ENCODE assay signal across 36 mouse cellular contexts in genomic region chr14:55913406-55913805, GRCm38 (mm10). TPM values are rescaled to one million over a fixed set of nuclear protein-coding genes. Genes with fewer than 3 reads are reported as not detected.
DNase-seq lines count a peak whose midpoint lies in the region; ATAC-seq and TF ChIP-seq lines count a peak whose summit lies in the region.
"Had no signal": no experiment of that assay in that cellular context is flagged by ENCODE, and none has a peak within 500 bp of the region (broad histone marks: within the 10 kb centered on the region; RNA-seq: fewer than 3 reads in every experiment).

No protein-coding gene starts in this region.

- TF ChIP-seq RAD21 in CH12.LX (IDR thresholded peaks at IDR 0.05; ENCODE audit: low read depth, low read length) = no peak

- 0 out of 2 replicates have a peak, but pooled peaks cover 2% of the 10 kb centered on the region for H3K79me2 ChIP-seq in CH12.LX (replicated peaks; ENCODE audit: control insufficient read depth, extremely low read depth, insufficient read depth, poor library complexity, severe bottlenecking)

- no peaks in the 10 kb centered on the region for H3K27me3 ChIP-seq in CH12.LX (replicated peaks)
- H3K27me3 ChIP-seq: heart, embryonic 15.5 days; hindbrain, embryonic 15.5 days; limb, embryonic 12.5 days; liver, embryonic 12.5 days; midbrain, embryonic 12.5 days had no signal

- in situ Hi-C loops in CH12.LX (cut with MboI; ENCODE audit: low pct_ligation_motif_present, low pct_unique_long_range_greater_than_20kb, low sequenced_read_pairs) = no loop called here

- TF ChIP-seq EP300 in CH12.LX (IDR thresholded peaks at IDR 0.05; ENCODE audit: low read length) = no peak

- peak; percentile 89 for ATAC-seq in activated CD4-positive, CD25-positive, alpha-beta regulatory T cell, adult 4 months
- ATAC-seq in megakaryocyte progenitor cell, adult 5-6 weeks (replicated peaks; ENCODE audit: poor library complexity) = 0 out of 2 replicates have a peak, but pooled peaks have one; percentile 14
- ATAC-seq: forebrain, postnatal 0 days; intestine, embryonic 16.5 days; liver, embryonic 12.5 days had no signal

- H3K9ac ChIP-seq in CH12.LX (ENCODE audit: insufficient read depth, low read depth) = no peak overlapping the region
- H3K9ac ChIP-seq: forebrain, postnatal 0 days; heart, embryonic 15.5 days; hindbrain, embryonic 15.5 days; limb, embryonic 12.5 days; liver, embryonic 12.5 days; midbrain, embryonic 12.5 days had no signal

- TF ChIP-seq CTCF in CH12.LX (conservative IDR thresholded peaks at IDR 0.05 in 1 of 2, IDR thresholded peaks at IDR 0.05 in 1 of 2; ENCODE audit: low read depth in 2 of 2, low read length in 2 of 2) = no peak

- peak; percentile 11 for DNase-seq in adrenal gland, postnatal 14 days
- no peak for DNase-seq in adrenal gland, adult 8-10 months
- DNase-seq in CH12.LX (ENCODE audit: extremely low read depth) = peak; percentile 14
- DNase-seq in heart, adult 9 months (ENCODE audit: low spot score in 2 of 2) = no peak
- DNase-seq in yolk sac, embryonic 10.5 days (ENCODE audit: low spot score) = no peak
- no peak for DNase-seq in layer of hippocampus, adult 11-12 months (ENCODE audit: low spot score)
- DNase-seq: adrenal gland, postnatal 10 days; cerebellum, adult 8-10 months; forebrain, postnatal 0 days; gastrocnemius, postnatal 25 days; heart, adult 2 months; heart, postnatal 4 days; kidney, adult 9 months; kidney, postnatal 14 days; layer of hippocampus, postnatal 36 days; lung, adult 18-20 months; lung, postnatal 10 days; retina, postnatal 1 day; right cerebral cortex, postnatal 25 days had no signal

- H3K9me3 ChIP-seq in CH12.LX (replicated peaks; ENCODE audit: low read length) = peaks cover 5% of the 10 kb centered on the region
- H3K9me3 ChIP-seq: forebrain, embryonic 10.5 days; heart, embryonic 15.5 days; hindbrain, embryonic 15.5 days; limb, embryonic 12.5 days; liver, embryonic 12.5 days; midbrain, embryonic 12.5 days had no signal

- H3K27ac ChIP-seq in CH12.LX (ENCODE audit: insufficient read depth, low read depth) = no peak overlapping the region
- H3K27ac ChIP-seq: forebrain, embryonic 10.5 days; heart, adult 2 months; heart, embryonic 15.5 days; hindbrain, embryonic 15.5 days; limb, embryonic 12.5 days; liver, embryonic 12.5 days; midbrain, embryonic 12.5 days had no signal

- no peak overlapping the region for H3K4me3 ChIP-seq in CH12.LX (replicated peaks in 1 of 3; ENCODE audit: low read depth in 2 of 3, low read length in 2 of 3, poor library complexity in 1 of 3)
- H3K4me3 ChIP-seq: forebrain, embryonic 10.5 days; heart, adult 2 months; heart, embryonic 15.5 days; hindbrain, embryonic 15.5 days; limb, embryonic 12.5 days; liver, embryonic 12.5 days; midbrain, embryonic 12.5 days had no signal

- no peaks in the 10 kb centered on the region for H3K36me3 ChIP-seq in CH12.LX (replicated peaks in 1 of 2; ENCODE audit: control insufficient read depth in 1 of 2, insufficient read depth in 1 of 2, low read length in 1 of 2)
- H3K36me3 ChIP-seq: forebrain, embryonic 10.5 days; heart, embryonic 15.5 days; hindbrain, embryonic 15.5 days; limb, embryonic 12.5 days; liver, embryonic 12.5 days; midbrain, embryonic 12.5 days had no signal

- H3K4me2 ChIP-seq in CH12.LX (ENCODE audit: insufficient read depth, low read depth, poor library complexity, severe bottlenecking) = no peak overlapping the region
- H3K4me2 ChIP-seq: heart, embryonic 15.5 days; hindbrain, embryonic 15.5 days; limb, embryonic 12.5 days; liver, embryonic 12.5 days; midbrain, embryonic 12.5 days had no signal

- peaks cover 0 to 4% of the 10 kb centered on the region in 2 experiments; a peak in 2 of 4 replicates for H3K4me1 ChIP-seq in CH12.LX (ENCODE audit: control insufficient read depth in 1 of 2, insufficient read depth in 2 of 2)
- H3K4me1 ChIP-seq: heart, embryonic 15.5 days; hindbrain, embryonic 15.5 days; midbrain, embryonic 12.5 days had no signal

- dilution Hi-C loops in CH12.LX (cut with MboI; ENCODE audit: extremely low pct_ligation_motif_present, extremely low pct_unique_long_range_greater_than_20kb, low sequenced_read_pairs) = no loop called here

- TF ChIP-seq POLR2A in CH12.LX (IDR thresholded peaks at IDR 0.05; ENCODE audit: low read depth, low read length) = no peak

TF ChIP-seq in CH12.LX, 34 proteins besides CTCF, POLR2A, EP300 and RAD21:
- TF ChIP-seq NRF1 (IDR thresholded peaks at IDR 0.05; ENCODE audit: low read depth, low read length) (no peak), MAFK (IDR thresholded peaks at IDR 0.05; ENCODE audit: insufficient replicate concordance, low read length) (no peak)
TF ChIP-seq in CH12.LX: peak in this region for 0.

RNA-seq across cellular contexts. Expression of gene Sdr39u1, which starts 13.3 kb away (rescaled TPM):
- total RNA-seq in adrenal gland, postnatal 14 days (2021) = 83.3 and 100 TPM in 2 replicates
- 10 to 100 TPM; 65.6 to 78.4 (median 73.2) TPM for total RNA-seq in adrenal gland, adult 8-10 months (2022)
- total RNA-seq in CH12.LX (2012; rRNA removed) (66.7 and 77.6 TPM in 2 replicates), CH12.LX (2014; rRNA removed) (61.4 and 66.0 TPM in 2 replicates)
- polyA plus RNA-seq in CH12.LX (2012; ENCODE audit: insufficient read length, low read depth) = 73.2 and 90.8 TPM in 2 replicates
- polyA plus RNA-seq in activated CD4-positive, CD25-positive, alpha-beta regulatory T cell, adult 4 months (2017; shearing (Covaris generic)) = 10 to 100 TPM; 66.2 to 86.2 TPM
- total RNA-seq in megakaryocyte progenitor cell, adult 5-6 weeks (2015) = 11.7 and 18.2 TPM in 2 replicates
- total RNA-seq in megakaryocyte progenitor cell, adult 5-6 weeks (2017) = 4.2 and 6.9 TPM in 2 replicates

RNA-seq across cellular contexts. Expression of gene Khnyn, which starts 28.7 kb away (rescaled TPM):
- total RNA-seq in adrenal gland, postnatal 14 days (2021) = 19.2 and 23.8 TPM in 2 replicates
- total RNA-seq in adrenal gland, adult 8-10 months (2022) = 10 to 100 TPM; 19.1 to 27.2 (median 25.1) TPM
- total RNA-seq in CH12.LX (2012; rRNA removed) (32.8 and 50.6 TPM in 2 replicates), CH12.LX (2014; rRNA removed) (31.1 and 35.8 TPM in 2 replicates)
- 29.8 and 31.8 TPM in 2 replicates for polyA plus RNA-seq in CH12.LX (2012; ENCODE audit: insufficient read length, low read depth)
- polyA plus RNA-seq in activated CD4-positive, CD25-positive, alpha-beta regulatory T cell, adult 4 months (2017; shearing (Covaris generic)) = 10 to 100 TPM in 1 of 2 experiments, 1 to 10 TPM in 1; 9.9 to 11.6 TPM
- total RNA-seq in megakaryocyte progenitor cell, adult 5-6 weeks (2015) = 4.6 and 6.1 TPM in 2 replicates
- total RNA-seq in megakaryocyte progenitor cell, adult 5-6 weeks (2017) = 14.3 and 15.3 TPM in 2 replicates

RNA-seq across cellular contexts. Expression of gene Cbln3, which starts 29.2 kb away (rescaled TPM):
- total RNA-seq in adrenal gland, postnatal 14 days (2021) = 0.11 and 0.34 TPM in 2 replicates
- under 1 TPM in 3 of 4 experiments, not detected in 1; 0.05 to 0.22 (median 0.06) TPM for total RNA-seq in adrenal gland, adult 8-10 months (2022)
- total RNA-seq in CH12.LX (2012; rRNA removed) (0.08 and 0.17 TPM in 2 replicates), CH12.LX (2014; rRNA removed) (0.14 and 0.26 TPM in 2 replicates)
- 0.14 and 0.24 TPM in 2 replicates for polyA plus RNA-seq in CH12.LX (2012; ENCODE audit: insufficient read length, low read depth)
- under 1 TPM in 1 of 2 experiments, not detected in 1; 0.24 TPM for polyA plus RNA-seq in activated CD4-positive, CD25-positive, alpha-beta regulatory T cell, adult 4 months (2017; shearing (Covaris generic))
- 0.17 TPM in 1 of 2 replicates, not detected in the other for total RNA-seq in megakaryocyte progenitor cell, adult 5-6 weeks (2015)
- 0.07 TPM in 1 of 2 replicates, not detected in the other for total RNA-seq in megakaryocyte progenitor cell, adult 5-6 weeks (2017)
- total RNA-seq: gastrocnemius, postnatal 25 days had no signal

RNA-seq across cellular contexts. Expression of gene Cma1, which starts 31.1 kb away (rescaled TPM):
- 4.3 and 5.9 TPM in 2 replicates for total RNA-seq in adrenal gland, postnatal 14 days (2021)
- total RNA-seq in adrenal gland, adult 8-10 months (2022) = 1 to 10 TPM in 3 of 4 experiments, under 1 TPM in 1; 0.99 to 3.0 (median 1.8) TPM
- not detected in 2 replicates for total RNA-seq in CH12.LX (2012; rRNA removed)
- total RNA-seq in CH12.LX (2014; rRNA removed) = not detected in 2 replicates
- not detected in 2 replicates for polyA plus RNA-seq in CH12.LX (2012; ENCODE audit: insufficient read length, low read depth)
- not detected for polyA plus RNA-seq in activated CD4-positive, CD25-positive, alpha-beta regulatory T cell, adult 4 months (2017; shearing (Covaris generic))
- total RNA-seq in megakaryocyte progenitor cell, adult 5-6 weeks (2015) = not detected in 2 replicates
- not detected in 2 replicates for total RNA-seq in megakaryocyte progenitor cell, adult 5-6 weeks (2017)
- total RNA-seq: left cerebral cortex, postnatal 14 days had no signal
- polyA plus RNA-seq: embryonic facial prominence, embryonic 11.5 days; forebrain, embryonic 10.5 days; liver, embryonic 12.5 days; midbrain, embryonic 12.5 days; neural tube, embryonic 11.5 days had no signal

RNA-seq across cellular contexts. Expression of gene Cma2, which starts 37.4 kb away (rescaled TPM):
- total RNA-seq in adrenal gland, postnatal 14 days (2021) = 0.70 TPM in 1 of 2 replicates, not detected in the other
- total RNA-seq in adrenal gland, adult 8-10 months (2022) = under 1 TPM in 1 of 4 experiments, not detected in 3; 0.48 TPM
- total RNA-seq in CH12.LX (2012; rRNA removed) = not detected in 2 replicates
- total RNA-seq in CH12.LX (2014; rRNA removed) = not detected in 2 replicates
- not detected in 2 replicates for polyA plus RNA-seq in CH12.LX (2012; ENCODE audit: insufficient read length, low read depth)
- polyA plus RNA-seq in activated CD4-positive, CD25-positive, alpha-beta regulatory T cell, adult 4 months (2017; shearing (Covaris generic)) = not detected
- total RNA-seq in megakaryocyte progenitor cell, adult 5-6 weeks (2015) = not detected in 2 replicates
- not detected in 2 replicates for total RNA-seq in megakaryocyte progenitor cell, adult 5-6 weeks (2017)
- total RNA-seq: adrenal gland, postnatal 10 days; forebrain, postnatal 0 days; gastrocnemius, postnatal 25 days; heart, adult 2 months; layer of hippocampus, adult 8-10 months; layer of hippocampus, postnatal 36 days; left cerebral cortex, postnatal 14 days had no signal
- polyA plus RNA-seq: brain, embryonic 14.5 days; cortical plate, adult 2 months; embryonic facial prominence, embryonic 11.5 days; forebrain, embryonic 10.5 days; forebrain, postnatal 0 days; heart, adult 2 months; heart, embryonic 15.5 days; hindbrain, embryonic 15.5 days; intestine, embryonic 16.5 days; limb, embryonic 12.5 days; liver, embryonic 12.5 days; midbrain, embryonic 12.5 days; neural tube, embryonic 11.5 days; spleen, adult 2 months; testis, adult 2 months had no signal

Comparison
In these comparisons a context has a peak if more than half of its experiments do, and no peak if none do; other contexts are left out.
1. DNase-seq: peak in adrenal gland, postnatal 14 days (single experiment) and CH12.LX (single experiment); none in adrenal gland, adult 8-10 months (single experiment), heart, adult 9 months (0 of 2), yolk sac, embryonic 10.5 days (single experiment) and layer of hippocampus, adult 11-12 months (single experiment).